Mouse (Mus musculus) megakaryocyte, embryonic 14.5 days (primary cell): ENCODE measurements around the gene Tctn1. TPM values are rescaled to one million over a fixed set of nuclear protein-coding genes. Genes with fewer than 3 reads are reported as not detected.

Experiments
- H3K27me3 ChIP-seq: replicated peaks from 2 replicates; pipeline ENCODE3; 2012; ENCODE audit warnings: inconsistent platforms
- H3K36me3 ChIP-seq: replicated peaks from 2 replicates; pipeline ENCODE3; 2012; ENCODE audit warnings: low read length, inconsistent platforms, mixed read lengths
- H3K4me1 ChIP-seq: 2 replicates; pipeline ENCODE4 v1.6.1; 2012; ENCODE audit warnings: inconsistent platforms
- H3K4me3 ChIP-seq: replicated peaks from 2 replicates; pipeline ENCODE3; 2012; ENCODE audit warnings: moderate library complexity, mild to moderate bottlenecking, inconsistent platforms
- H3K9me3 ChIP-seq: 2 replicates; pipeline ENCODE4 v1.6.1; 2012; ENCODE audit warnings: inconsistent platforms
- FLI1 ChIP-seq: IDR thresholded peaks from 2 replicates; pipeline ENCODE4 v1.6.1; 2012; ENCODE audit warnings: low read length, inconsistent platforms, mixed read lengths
- GATA1 ChIP-seq: IDR thresholded peaks from 3 replicates; pipeline ENCODE4 v1.6.1; 2012; ENCODE audit warnings: mixed read lengths, low read length, inconsistent platforms, borderline replicate concordance
- polyA plus RNA-seq: library from polyadenylated mRNA; stranded (reverse); fragments of >175 nt; gene quantifications from 2 replicates; pipeline ENCODE4 v1.2.3, GENCODE M21; 2012; ENCODE audit warnings: low replicate concordance; ENCODE audit not compliant: insufficient read depth

Gene Tctn1
- polyA plus RNA-seq, 1 experiment, result 3.2 TPM

GRCm38 (mm10) chr5:122209591-122210368 is 54.5 kb downstream of the Tctn1 start:
- Histone ChIP-seq H3K36me3 (no peaks in the 10 kb centered on the region), H3K27me3 (peaks cover 53% of the 10 kb centered on the region), H3K9me3 (peaks cover 11% of the 10 kb centered on the region), H3K4me3 (peak overlapping the region; percentile 85), H3K4me1 (peaks cover 46% of the 10 kb centered on the region)
- no peak for TF ChIP-seq FLI1

GRCm38 (mm10) chr5:122208909-122209308 is 55.4 kb downstream of the Tctn1 start:
- peaks cover 48% of the 10 kb centered on the region for H3K4me1 ChIP-seq

GRCm38 (mm10) chr5:122206475-122206874 is 57.8 kb downstream of the Tctn1 start, which contains the start of gene Hvcn1:
Gene Hvcn1 (plus strand): TSS chr5:122206804.
- no peak for TF ChIP-seq GATA1
- TF ChIP-seq FLI1, result no peak
- Histone ChIP-seq H3K27me3 (peaks cover 63% of the 10 kb centered on the region), H3K4me1 (peaks cover 41% of the 10 kb centered on the region), H3K4me3 (no peak within 1 kb of the TSS), H3K36me3 (no peaks in the 10 kb centered on the region), H3K9me3 (peaks cover 17% of the 10 kb centered on the region)

More at GRCm38 (mm10) chr5:122208909-122209308, 55.4 kb downstream of the Tctn1 start:
- H3K36me3 ChIP-seq, result no peaks in the 10 kb centered on the region
- peaks cover 56% of the 10 kb centered on the region for H3K27me3 ChIP-seq
- H3K4me3 ChIP-seq, result no peak overlapping the region
- peaks cover 11% of the 10 kb centered on the region for H3K9me3 ChIP-seq
- TF ChIP-seq GATA1 (no peak), FLI1 (no peak)

- Histone ChIP-seq H3K36me3 (no peaks in the 10 kb centered on the region), H3K27me3 (peaks cover 56% of the 10 kb centered on the region), H3K4me1 (peaks cover 19% of the 10 kb centered on the region), H3K4me3 (no peak overlapping the region), H3K9me3 (peaks cover 31% of the 10 kb centered on the region)
- TF ChIP-seq FLI1, result no peak
- no peak for TF ChIP-seq GATA1
Measured at GRCm38 (mm10) chr5:122204180-122204579, 60.1 kb downstream of the Tctn1 start.

- Histone ChIP-seq H3K4me1 (peaks cover 8% of the 10 kb centered on the region), H3K9me3 (peaks cover 20% of the 10 kb centered on the region), H3K36me3 (no peaks in the 10 kb centered on the region), H3K4me3 (no peak overlapping the region), H3K27me3 (peaks cover 37% of the 10 kb centered on the region)
- TF ChIP-seq FLI1, result no peak
- no peak for TF ChIP-seq GATA1
Measured at GRCm38 (mm10) chr5:122201904-122202303, 62.4 kb downstream of the Tctn1 start.

GRCm38 (mm10) chr5:122200872-122201271 is 63.4 kb downstream of the Tctn1 start:
- H3K4me1 ChIP-seq, result peaks cover 3% of the 10 kb centered on the region; the same call in 1 of the 2 replicates
- no peaks in the 10 kb centered on the region for H3K36me3 ChIP-seq
- peaks cover 20% of the 10 kb centered on the region for H3K9me3 ChIP-seq
- TF ChIP-seq FLI1 (no peak), GATA1 (no peak)
- peaks cover 30% of the 10 kb centered on the region for H3K27me3 ChIP-seq
- H3K4me3 ChIP-seq, result no peak overlapping the region

GRCm38 (mm10) chr5:122192347-122192746 is 71.9 kb downstream of the Tctn1 start:
- Histone ChIP-seq H3K9me3 (no peaks in the 10 kb centered on the region), H3K36me3 (no peaks in the 10 kb centered on the region), H3K4me1 (no peaks in the 10 kb centered on the region), H3K4me3 (no peak overlapping the region), H3K27me3 (peaks cover 20% of the 10 kb centered on the region)
- TF ChIP-seq FLI1, result no peak
- TF ChIP-seq GATA1, result no peak

GRCm38 (mm10) chr5:122191269-122192063 is 72.8 kb downstream of the Tctn1 start:
- Histone ChIP-seq H3K36me3 (no peaks in the 10 kb centered on the region), H3K27me3 (peaks cover 26% of the 10 kb centered on the region), H3K4me1 (no peaks in the 10 kb centered on the region), H3K4me3 (no peak overlapping the region), H3K9me3 (peaks cover 3% of the 10 kb centered on the region; the same call in 1 of the 2 replicates)
- no peak for TF ChIP-seq GATA1
- TF ChIP-seq FLI1, result no peak

- Histone ChIP-seq H3K36me3 (no peaks in the 10 kb centered on the region), H3K9me3 (peaks cover 4% of the 10 kb centered on the region; the same call in 1 of the 2 replicates), H3K27me3 (peaks cover 27% of the 10 kb centered on the region), H3K4me1 (peaks cover 1% of the 10 kb centered on the region), H3K4me3 (no peak overlapping the region)
- TF ChIP-seq FLI1 (no peak), GATA1 (no peak)
Measured at GRCm38 (mm10) chr5:122190465-122190864, 73.8 kb downstream of the Tctn1 start.

GRCm38 (mm10) chr5:122189115-122189514 is 75.1 kb downstream of the Tctn1 start:
- Histone ChIP-seq H3K4me3 (no peak overlapping the region), H3K36me3 (no peaks in the 10 kb centered on the region), H3K4me1 (peaks cover 14% of the 10 kb centered on the region), H3K9me3 (peaks cover 4% of the 10 kb centered on the region; the same call in 1 of the 2 replicates), H3K27me3 (peaks cover 27% of the 10 kb centered on the region)
- TF ChIP-seq GATA1 (no peak), FLI1 (no peak)

Other genes with a start within 250 kb of the Tctn1 start
- gene Cux2, start 214.4 kb downstream of the Tctn1 start, polyA plus RNA-seq, result 4.5 TPM in 1 of 2 replicates, not detected in the other
- not detected in 2 replicates for gene Myl2, start 163.5 kb downstream of the Tctn1 start, polyA plus RNA-seq
- not detected in 2 replicates for gene Ccdc63, start 123.6 kb downstream of the Tctn1 start, polyA plus RNA-seq
- gene Ppp1cc, start 106.2 kb downstream of the Tctn1 start, polyA plus RNA-seq, result 22.9 and 52.2 TPM in 2 replicates
- gene Hvcn1, start 57.7 kb downstream of the Tctn1 start, polyA plus RNA-seq, result 6.0 TPM in 1 of 2 replicates, not detected in the other
- gene Pptc7, start 19.9 kb upstream of the Tctn1 start, polyA plus RNA-seq, result 4.8 and 5.0 TPM in 2 replicates
- gene Rad9b, start 89.8 kb upstream of the Tctn1 start, polyA plus RNA-seq, result 0.25 TPM in 1 of 2 replicates, not detected in the other
- 20.9 TPM in 1 of 2 replicates, not detected in the other for gene Vps29, start 89.9 kb upstream of the Tctn1 start, polyA plus RNA-seq
- 6.5 and 26.4 TPM in 2 replicates for gene Gpn3, start 107.4 kb upstream of the Tctn1 start, polyA plus RNA-seq
- 13.1 and 33.6 TPM in 2 replicates for gene Fam216a, start 107.9 kb upstream of the Tctn1 start, polyA plus RNA-seq
- gene Arpc3, start 127.4 kb upstream of the Tctn1 start, polyA plus RNA-seq, result 10.4 and 49.2 TPM in 2 replicates
- 2.8 and 10.1 TPM in 2 replicates for gene Anapc7, start 157.2 kb upstream of the Tctn1 start, polyA plus RNA-seq
- 17.2 and 27.1 TPM in 2 replicates for gene Atp2a2, start 237.8 kb upstream of the Tctn1 start, polyA plus RNA-seq